Mouse (Mus musculus): Measurements from ENCODE around the gene St13.

- TF ChIP-seq CTCF (conservative IDR thresholded peaks at IDR 0.05; ENCODE audit: low read length): no peak
- TF ChIP-seq POU5F1 (IDR thresholded peaks at IDR 0.05; ENCODE audit: borderline replicate concordance, low read length): no peak
Measured at GRCm38 (mm10) chr15:81348366-81348765, 51.5 kb downstream of the St13 start.
